ENCODE assay signal across 7 mouse cellular contexts in the genomic region with DNA sequence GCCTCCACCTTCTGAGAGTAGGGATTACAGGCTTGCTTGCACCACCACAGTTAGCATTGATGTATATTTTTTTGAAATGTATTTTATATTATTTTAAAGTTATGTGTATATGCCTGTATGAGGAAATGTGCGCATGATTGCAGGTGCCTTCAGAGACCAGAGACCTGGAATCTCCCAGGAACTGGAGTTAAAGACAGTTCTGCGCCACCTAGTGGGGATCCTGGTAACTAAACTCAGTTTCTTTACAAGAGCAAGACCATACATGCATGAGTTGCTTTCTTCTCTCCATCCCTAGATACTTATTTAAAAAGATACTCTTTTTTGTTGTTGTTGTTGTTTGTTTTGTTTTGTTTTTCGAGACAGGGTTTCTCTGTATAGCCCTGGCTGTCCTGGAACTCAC. TPM values are rescaled to one million over a fixed set of nuclear protein-coding genes. Genes with fewer than 3 reads are reported as not detected.
A peak's percentile ranks its signal among the peaks of the same experiment; 100 is the strongest.
DNase-seq lines count a peak whose midpoint lies in the region.

No protein-coding gene starts in this region.

- intact Hi-C loops in left cerebral cortex, postnatal 4 days (cut with DNase I) = loop anchor here (5.0 kb wide), 1 partner anchor 42 kb away; a partner anchor contains a TSS

- DNase-seq in kidney, adult 9 months = peak; percentile 81
- DNase-seq in kidney, adult 11 months = no peak
- DNase-seq in ES-CJ7 (ENCODE audit: low read depth, low spot score) = peak; percentile 88
- DNase-seq in adipocyte (ENCODE audit: low spot score) = peak; percentile 86
- DNase-seq in embryo, embryonic 9.5 days (ENCODE audit: extremely low spot score) = peak; percentile 58
- DNase-seq in left cerebral cortex, postnatal 4 days = peak; percentile 70
- peak; percentile 82 for DNase-seq in right cerebral cortex, postnatal 14 days

RNA-seq across cellular contexts. Expression of a gene that starts 4.5 kb away (rescaled TPM):
- total RNA-seq in left cerebral cortex, postnatal 4 days (2021) = 10 to 100 TPM; 18.6 to 21.1 TPM

RNA-seq across cellular contexts. Expression of a gene that starts 19.1 kb away (rescaled TPM):
- total RNA-seq in left cerebral cortex, postnatal 4 days (2021) = 1 to 10 TPM; 7.2 to 7.3 TPM

RNA-seq across cellular contexts. Expression of a gene that starts 29.3 kb away (rescaled TPM):
- total RNA-seq in left cerebral cortex, postnatal 4 days (2021) = 1 to 10 TPM; 5.9 to 8.4 TPM

RNA-seq across cellular contexts. Expression of a gene that starts 29.8 kb away (rescaled TPM):
- 100 to 1,000 TPM; 184 to 193 TPM for total RNA-seq in left cerebral cortex, postnatal 4 days (2021)

RNA-seq across cellular contexts. Expression of a gene that starts 42.8 kb away (rescaled TPM):
- 10 to 100 TPM; 56.5 to 57.0 TPM for total RNA-seq in left cerebral cortex, postnatal 4 days (2021)
